Mouse (Mus musculus) cerebellum, adult (tissue): ENCODE data around the gene Vars.
"Not testable (repeated sequence)": the region's sequence is repeated elsewhere in the genome, so short reads cannot be mapped to it uniquely, and the experiment has no call there.

Experiments used
- ATAC-seq: cut with Nextera tagmentation; 2 replicates; pipeline ENCODE4 v1.9.2; 2017; ENCODE audit warnings: mild to moderate bottlenecking, moderate library complexity, mixed read lengths; ENCODE audit not compliant: insufficient number of reproducible peaks, low FRiP score, low TSS enrichment

Vars gene

GRCm38 (mm10) chr17:35001452-35002152, 815 bp downstream of the Vars start:
- ATAC-seq = peak; percentile 37; the same call in 1 of the 2 replicates

- ATAC-seq = no peak
Measured at GRCm38 (mm10) chr17:35002153-35002865, 1.5 kb downstream of the Vars start.

- ATAC-seq = no peak
Measured at GRCm38 (mm10) chr17:35003022-35003838, 2.4 kb downstream of the Vars start.

- ATAC-seq = no peak
Measured at GRCm38 (mm10) chr17:35004075-35004717, 3.4 kb downstream of the Vars start.

GRCm38 (mm10) chr17:35005158-35005557, 4.4 kb downstream of the Vars start:
- no peak for ATAC-seq

- not testable (repeated sequence) for ATAC-seq
Measured at GRCm38 (mm10) chr17:35005902-35006301, 5.1 kb downstream of the Vars start.

- no peak for ATAC-seq
Measured at GRCm38 (mm10) chr17:35007387-35007991, 6.7 kb downstream of the Vars start.

- peak; percentile 82; the same call in 1 of the 2 replicates for ATAC-seq
Measured at GRCm38 (mm10) chr17:35009586-35009985, 8.8 kb downstream of the Vars start.

GRCm38 (mm10) chr17:35011440-35011839, 10.7 kb downstream of the Vars start:
- ATAC-seq = no peak

GRCm38 (mm10) chr17:35012430-35012829, 11.6 kb downstream of the Vars start:
- ATAC-seq = no peak

- ATAC-seq = no peak
Measured at GRCm38 (mm10) chr17:35013221-35013620, 12.4 kb downstream of the Vars start.

GRCm38 (mm10) chr17:35015296-35015695, 14.5 kb downstream of the Vars start:
- no peak for ATAC-seq

- ATAC-seq = 0 out of 2 replicates have a peak, but pooled peaks have one; percentile 17
Measured at GRCm38 (mm10) chr17:35016376-35016775, 15.6 kb downstream of the Vars start, which contains the start of gene Vwa7. Gene Vwa7, plus strand, starts transcription at chr17:35016579.

GRCm38 (mm10) chr17:35016791-35017705, 16.3 kb downstream of the Vars start:
- ATAC-seq = no peak

- ATAC-seq = no peak
Measured at GRCm38 (mm10) chr17:35017706-35018030, 16.9 kb downstream of the Vars start.

- ATAC-seq = no peak
Measured at GRCm38 (mm10) chr17:35018171-35018570, 17.4 kb downstream of the Vars start.

GRCm38 (mm10) chr17:35019894-35020293, 19.1 kb downstream of the Vars start:
- ATAC-seq = no peak

GRCm38 (mm10) chr17:35020551-35020950, 19.8 kb downstream of the Vars start:
- ATAC-seq = no peak
